In the genomic region with DNA sequence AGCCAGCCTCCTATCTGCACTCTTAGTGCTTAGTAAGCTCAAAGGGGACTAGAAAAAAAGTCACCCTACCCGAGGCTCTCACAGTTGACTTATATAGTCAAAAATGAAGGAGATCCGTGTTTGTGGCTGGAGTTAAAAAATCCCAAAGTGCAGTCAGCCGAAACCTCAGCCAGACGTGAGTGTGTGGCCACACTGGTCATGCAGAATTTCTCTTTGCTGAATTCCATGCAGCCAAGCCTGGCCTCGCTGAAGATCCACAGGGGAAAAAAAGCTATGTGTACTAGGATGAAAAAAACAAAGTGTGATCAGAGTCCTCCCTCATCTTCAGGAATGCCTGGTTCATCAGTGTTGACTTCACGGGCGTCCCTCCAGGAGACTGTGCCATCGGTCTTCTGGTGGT, we compare ENCODE assay signal across 22 mouse cellular contexts.
DNase-seq lines count a peak whose midpoint lies in the region; ATAC-seq and TF ChIP-seq lines count a peak whose summit lies in the region.
"Had no signal": no experiment of that assay in that cellular context is flagged by ENCODE, and none has a peak within 500 bp of the region (broad histone marks: within the 10 kb centered on the region; RNA-seq: fewer than 3 reads in every experiment).

No protein-coding gene starts in this region.

- peaks cover 23% of the 10 kb centered on the region for H3K4me1 ChIP-seq in heart, embryonic 12.5 days (replicated peaks)

- H3K27ac ChIP-seq in gastrocnemius, adult 2 months, result no peak overlapping the region
- H3K27ac ChIP-seq in heart, embryonic 12.5 days (ENCODE audit: poor library complexity, severe bottlenecking), result no peak overlapping the region

- no peak for TF ChIP-seq CTCF in gastrocnemius, adult 2 months (IDR thresholded peaks at IDR 0.05)
- no peak for TF ChIP-seq CTCF in Patski (IDR thresholded peaks at IDR 0.05)

- H3K27me3 ChIP-seq in heart, embryonic 12.5 days (replicated peaks), result no peaks in the 10 kb centered on the region
- H3K27me3 ChIP-seq in Patski, result no peaks in the 10 kb centered on the region
- H3K27me3 ChIP-seq: CH12.LX had no signal

- in situ Hi-C loops in Patski (cut with MboI; ENCODE audit: low pct_unique_long_range_greater_than_20kb), result no loop called here

- CTCF ChIA-PET in Patski (lab: Charles Lee), result interaction anchor here (0.8 kb wide), 1 partner anchor 158 kb away, joined by 3 read pairs; no protein-coding TSS in a partner anchor

- POLR2A ChIA-PET in Patski (lab: Charles Lee), result no interaction called here

- no peak overlapping the region for H3K4me2 ChIP-seq in heart, embryonic 12.5 days

- intact Hi-C loops in gastrocnemius, adult 2 months (cut with DNase I), result no loop called here

- H3K36me3 ChIP-seq in heart, embryonic 12.5 days, result no peaks in the 10 kb centered on the region
- H3K36me3 ChIP-seq: G1E had no signal

- H3K9me3 ChIP-seq in heart, embryonic 12.5 days (replicated peaks), result no peaks in the 10 kb centered on the region

- no peak overlapping the region for H3K4me3 ChIP-seq in gastrocnemius, adult 2 months
- no peak overlapping the region for H3K4me3 ChIP-seq in heart, embryonic 12.5 days

- no peak for ATAC-seq in heart, embryonic 12.5 days (ENCODE audit: insufficient number of reproducible peaks, low FRiP score)
- peak; percentile 54 for ATAC-seq in Patski
- ATAC-seq: activated CD4-positive, CD25-positive, alpha-beta regulatory T cell, adult 4 months; CD4-positive, CD25-positive, alpha-beta regulatory T cell, adult 4 months had no signal

- peak; percentile 38 for DNase-seq in gastrocnemius, adult 2 months
- no peak for DNase-seq in gastrocnemius, postnatal 10 days
- DNase-seq in heart, adult 11 months, result peak; percentile 74
- DNase-seq in testis, postnatal 10 days (ENCODE audit: low spot score), result peak; percentile 31
- DNase-seq in testis, postnatal 14 days (ENCODE audit: low spot score), result no peak
- peak; percentile 66 for DNase-seq in Patski (ENCODE audit: low read depth, low spot score)
- DNase-seq in cerebellum, postnatal 14 days, result no peak
- DNase-seq: adrenal gland, adult 2 months; adrenal gland, adult 8-10 months; adrenal gland, postnatal 10 days; adrenal gland, postnatal 14 days; adrenal gland, postnatal 25 days; adrenal gland, postnatal 36 days; B cell, adult 2 months; cerebellum, adult 11 months; cerebellum, adult 11-12 months; cerebellum, adult 18-20 months had no signal

- H3K9ac ChIP-seq in heart, embryonic 12.5 days, result no peak overlapping the region

- WGBS in heart, embryonic 12.5 days, result 82% methylated on average over 8 of the region's 8 CpGs

Comparison
In these comparisons a context has a peak if more than half of its experiments do, and no peak if none do; other contexts are left out.
1. DNase-seq: peak in gastrocnemius, adult 2 months (single experiment), heart, adult 11 months (single experiment), testis, postnatal 10 days (single experiment) and Patski (single experiment); none in gastrocnemius, postnatal 10 days (single experiment), testis, postnatal 14 days (single experiment) and cerebellum, postnatal 14 days (0 of 2).